Mouse (Mus musculus) small intestine, adult 2 months (tissue): Measurements from ENCODE around the gene Ube2i.

ENCODE experiments used
- CTCF ChIP-seq: fragments of 200-500 bp; IDR thresholded peaks from 2 replicates; pipeline ENCODE4 v1.5.1; 2012; ENCODE audit warnings: low read depth, mild to moderate bottlenecking, control low read depth, inconsistent platforms, low read length, moderate library complexity, mixed read lengths; ENCODE audit not compliant: insufficient replicate concordance, insufficient read length; ENCODE audit errors: extremely low read depth
- POLR2A ChIP-seq: fragments of 200-500 bp; IDR thresholded peaks from 2 replicates; pipeline ENCODE4 v1.6.1; 2012; ENCODE audit warnings: low read depth, mild to moderate bottlenecking, control low read depth, inconsistent platforms, low read length, moderate library complexity

DNA sequence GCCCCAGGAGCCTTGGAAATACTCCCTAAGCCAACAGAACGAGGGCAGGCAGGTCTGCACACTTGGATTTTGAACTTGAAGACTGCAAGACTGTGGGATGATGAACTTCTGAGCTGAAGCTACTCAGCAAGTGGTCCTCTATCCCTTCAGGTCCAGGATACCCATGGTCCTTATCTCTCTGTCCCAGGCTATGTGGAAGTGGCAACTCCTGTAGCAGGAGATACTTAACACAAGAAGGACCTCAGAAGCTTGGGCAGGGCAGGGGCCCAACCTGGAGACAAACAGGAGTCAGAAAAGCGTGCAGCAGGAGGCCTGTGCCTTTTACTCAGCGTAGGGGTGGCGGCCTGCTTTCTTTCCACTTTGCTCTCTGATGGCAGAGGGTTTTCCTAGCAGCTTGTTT, 48.8 kb downstream of the Ube2i start:
- TF ChIP-seq CTCF (no peak), POLR2A (no peak)
